Mouse (Mus musculus): ENCODE measurements around the gene Bcl11a. TPM values are rescaled to one million over a fixed set of nuclear protein-coding genes. Genes with fewer than 3 reads are reported as not detected.

Bcl11a gene
- polyA plus RNA-seq, 1 experiment from 2014 or later = 116 TPM

DNA sequence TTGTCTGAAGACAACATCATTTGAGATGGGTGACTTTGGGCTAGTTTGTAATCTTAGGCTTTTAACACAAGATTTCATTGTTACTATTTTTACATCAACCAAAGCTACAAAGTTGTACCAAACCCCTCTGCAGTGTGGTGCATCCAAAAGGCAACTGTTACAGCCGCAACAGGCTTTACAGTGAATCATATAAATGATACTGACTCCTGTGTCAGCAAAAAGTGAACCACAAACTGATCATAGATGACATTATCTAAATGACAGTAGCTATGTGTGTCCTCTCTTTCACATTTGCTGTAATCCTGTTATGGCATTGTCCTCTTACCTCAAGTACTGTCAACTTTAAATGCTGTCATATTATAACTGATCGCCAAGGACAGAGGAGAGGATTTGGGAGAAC, 60.0 kb downstream of the Bcl11a start:
- Histone ChIP-seq H3K9me3 (no peaks in the 10 kb centered on the region), H3K9ac (no peak overlapping the region), H3K36me3 (no peaks in the 10 kb centered on the region), H3K4me3 (no peak overlapping the region), H3K27ac (replicated peaks) (no peak overlapping the region), H3K4me1 (replicated peaks) (peaks cover 15% of the 10 kb centered on the region), H3K27me3 (no peaks in the 10 kb centered on the region), H3K4me2 (no peak overlapping the region)
- no peak for ATAC-seq (ENCODE audit: low FRiP score, low read depth)
- 94% methylated on average over 2 of the region's 2 CpGs for WGBS

DNA sequence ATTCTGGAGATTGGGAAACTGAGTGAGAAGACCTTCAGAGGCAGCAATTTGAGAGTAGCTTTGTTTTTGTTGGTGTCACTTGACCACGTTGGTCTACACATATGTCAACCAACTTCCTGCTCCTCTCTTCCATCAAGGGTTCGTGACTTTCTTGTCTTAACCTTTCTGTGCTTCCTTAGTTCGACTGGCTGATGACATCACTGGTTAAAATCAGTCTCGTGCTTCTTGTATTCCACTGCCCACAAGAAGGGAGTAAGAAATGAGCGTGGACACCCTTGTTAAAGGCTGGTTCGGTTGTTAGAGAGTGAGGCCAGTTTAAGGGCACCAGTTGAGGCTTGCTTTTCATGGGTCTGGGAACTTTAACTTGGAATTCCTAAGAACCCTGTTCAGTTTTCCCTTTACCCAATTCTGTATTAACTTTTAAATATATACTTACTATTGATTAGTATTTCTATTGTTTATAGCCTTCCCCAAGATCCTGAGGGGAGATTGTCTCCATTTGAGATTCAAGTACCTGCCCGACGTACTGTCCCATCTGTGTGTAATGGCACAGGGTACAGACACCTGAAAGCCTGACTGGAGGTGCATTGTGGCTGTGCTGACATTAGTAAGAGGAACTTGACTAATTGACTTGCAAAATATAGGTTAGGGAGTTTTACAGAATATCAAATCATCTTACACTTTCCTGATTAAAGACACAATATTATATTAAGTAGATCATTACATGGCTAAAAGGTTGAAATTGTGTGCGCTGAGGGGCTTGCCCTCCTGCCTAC, 60.9 kb downstream of the Bcl11a start:
- no peak for ATAC-seq (ENCODE audit: low FRiP score, low read depth)

DNA sequence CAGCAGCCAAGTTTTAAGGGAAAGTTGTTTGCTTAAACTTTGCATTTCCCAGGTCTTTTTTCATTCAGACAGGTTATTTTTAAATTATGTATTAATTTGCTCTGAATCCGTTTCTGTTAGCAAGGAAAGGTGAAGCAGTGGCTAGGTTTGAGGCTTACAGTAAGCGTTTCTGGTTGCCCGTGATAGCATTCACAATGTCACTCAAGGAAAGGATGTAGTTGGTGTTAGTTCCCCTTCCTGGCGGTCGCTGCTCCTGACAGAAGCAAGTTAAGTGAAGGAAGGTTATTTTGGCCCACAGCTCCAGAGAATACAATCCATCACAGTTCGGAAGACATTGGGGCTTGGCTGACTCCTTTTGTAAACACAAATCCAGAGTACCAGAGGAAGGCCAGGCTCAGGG, 61.6 kb downstream of the Bcl11a start:
- Histone ChIP-seq H3K9ac (no peak overlapping the region), H3K36me3 (no peaks in the 10 kb centered on the region), H3K4me1 (replicated peaks) (peaks cover 12% of the 10 kb centered on the region; the same call in 1 of the 2 replicates), H3K27me3 (no peaks in the 10 kb centered on the region), H3K4me3 (no peak overlapping the region), H3K9me3 (no peaks in the 10 kb centered on the region), H3K27ac (replicated peaks) (no peak overlapping the region), H3K4me2 (no peak overlapping the region)
- 88% methylated on average over 6 of the region's 6 CpGs for WGBS
- ATAC-seq (ENCODE audit: low FRiP score, low read depth) = no peak

More for the DNA sequence above, 60.9 kb downstream of the Bcl11a start:
- WGBS = 90% methylated on average over 9 of the region's 9 CpGs
- H3K9ac ChIP-seq = no peak overlapping the region
- H3K4me2 ChIP-seq = no peak overlapping the region
- H3K36me3 ChIP-seq = no peaks in the 10 kb centered on the region
- peaks cover 12% of the 10 kb centered on the region for H3K4me1 ChIP-seq (replicated peaks)
- H3K27ac ChIP-seq (replicated peaks) = no peak overlapping the region
- no peaks in the 10 kb centered on the region for H3K9me3 ChIP-seq
- H3K4me3 ChIP-seq = no peak overlapping the region
- no peaks in the 10 kb centered on the region for H3K27me3 ChIP-seq

DNA sequence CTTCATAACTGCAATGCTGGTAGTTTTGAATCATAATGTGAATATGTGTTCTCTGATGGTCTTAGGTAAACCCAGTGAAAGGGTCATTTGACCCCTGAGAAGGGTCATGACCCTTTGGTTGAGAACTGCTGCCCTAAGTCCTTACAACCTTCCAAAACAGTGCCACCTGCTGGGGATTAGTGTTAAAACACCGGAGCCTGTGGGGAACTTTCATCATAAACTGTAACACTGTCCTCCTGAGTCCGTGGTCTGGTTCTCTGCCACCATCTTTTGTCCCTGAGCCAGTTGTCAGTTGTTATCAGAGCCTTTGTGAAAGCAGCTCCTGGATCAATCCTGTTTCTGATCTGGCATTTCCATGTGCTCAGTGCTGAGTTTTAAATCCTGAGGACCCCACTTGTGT, 62.1 kb downstream of the Bcl11a start:
- H3K4me1 ChIP-seq (replicated peaks) = peaks cover 14% of the 10 kb centered on the region; the same call in 1 of the 2 replicates
- no peak overlapping the region for H3K4me2 ChIP-seq
- no peaks in the 10 kb centered on the region for H3K36me3 ChIP-seq
- no peaks in the 10 kb centered on the region for H3K9me3 ChIP-seq
- H3K27ac ChIP-seq (replicated peaks) = no peak overlapping the region
- WGBS = 90% methylated on average over 2 of the region's 2 CpGs
- no peak for ATAC-seq (ENCODE audit: low FRiP score, low read depth)
- H3K9ac ChIP-seq = no peak overlapping the region
- no peaks in the 10 kb centered on the region for H3K27me3 ChIP-seq
- no peak overlapping the region for H3K4me3 ChIP-seq

DNA sequence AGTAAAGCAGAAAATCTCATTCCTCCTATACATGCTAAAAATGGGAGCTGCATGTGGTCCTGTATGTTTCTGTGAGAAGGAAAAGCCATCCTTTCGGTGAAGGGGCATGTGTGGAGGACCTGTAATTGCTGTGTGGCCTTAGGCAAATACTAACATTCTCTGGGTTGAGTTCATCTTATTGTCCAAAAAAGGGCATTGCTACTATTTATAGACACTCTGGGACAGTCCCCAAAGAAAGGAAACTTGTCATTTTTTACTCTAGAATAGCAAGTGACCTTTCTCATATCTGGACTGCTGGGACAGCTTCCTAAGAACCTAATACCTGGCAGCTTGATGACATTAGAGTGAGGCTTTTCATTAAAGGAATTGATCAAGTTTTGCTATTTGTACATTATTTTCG, 63.1 kb downstream of the Bcl11a start:
- WGBS = 88% methylated on average over 2 of the region's 2 CpGs
- Histone ChIP-seq H3K9me3 (no peaks in the 10 kb centered on the region), H3K4me1 (replicated peaks) (peaks cover 15% of the 10 kb centered on the region; the same call in 1 of the 2 replicates), H3K27me3 (no peaks in the 10 kb centered on the region), H3K4me3 (no peak overlapping the region), H3K4me2 (no peak overlapping the region), H3K36me3 (no peaks in the 10 kb centered on the region), H3K27ac (replicated peaks) (no peak overlapping the region), H3K9ac (no peak overlapping the region)
- ATAC-seq (ENCODE audit: low FRiP score, low read depth) = no peak

DNA sequence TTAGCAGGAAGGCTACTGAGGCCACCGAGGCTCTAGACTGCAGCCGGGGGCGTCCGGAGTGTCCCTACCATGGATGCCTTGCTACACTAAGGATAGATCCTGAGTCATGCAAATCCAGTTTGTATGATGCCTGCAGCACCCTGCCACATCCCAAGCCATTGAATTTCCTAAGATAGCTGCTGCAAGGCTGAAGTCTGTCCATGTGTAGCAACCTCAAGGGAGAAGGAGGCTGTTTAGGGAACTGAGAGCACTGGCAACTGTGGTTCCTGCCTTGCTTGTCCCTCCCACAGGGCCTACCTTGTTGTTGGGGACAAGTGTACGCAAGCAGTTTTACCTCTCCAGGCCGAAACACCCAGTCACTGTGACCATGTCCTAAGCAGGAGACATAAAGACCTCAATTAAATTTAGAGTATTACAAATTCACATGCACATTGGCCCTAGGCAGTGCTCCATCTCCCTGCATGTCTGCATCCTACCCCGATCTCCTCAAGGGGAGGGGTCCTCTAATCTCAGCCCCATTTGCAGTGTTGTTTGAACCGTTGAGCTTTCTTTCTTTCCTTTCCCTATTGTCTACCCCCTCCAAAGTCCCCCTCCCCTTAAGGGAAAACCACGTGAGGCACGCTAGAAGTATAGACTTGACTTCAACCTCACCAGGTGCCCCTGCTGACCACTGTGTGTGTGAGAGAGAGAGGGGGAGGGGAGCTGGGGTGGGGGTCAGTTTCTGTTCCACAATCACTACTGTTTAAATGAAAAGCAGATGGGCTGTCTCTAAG, 63.8 kb downstream of the Bcl11a start:
- Histone ChIP-seq H3K27ac (replicated peaks) (no peak overlapping the region), H3K4me2 (no peak overlapping the region), H3K36me3 (no peaks in the 10 kb centered on the region), H3K27me3 (no peaks in the 10 kb centered on the region), H3K4me3 (no peak overlapping the region), H3K9ac (no peak overlapping the region), H3K9me3 (no peaks in the 10 kb centered on the region), H3K4me1 (replicated peaks) (peaks cover 15% of the 10 kb centered on the region; the same call in 1 of the 2 replicates)
- 61% methylated on average over 10 of the region's 10 CpGs for WGBS
- no peak for ATAC-seq (ENCODE audit: low FRiP score, low read depth)

DNA sequence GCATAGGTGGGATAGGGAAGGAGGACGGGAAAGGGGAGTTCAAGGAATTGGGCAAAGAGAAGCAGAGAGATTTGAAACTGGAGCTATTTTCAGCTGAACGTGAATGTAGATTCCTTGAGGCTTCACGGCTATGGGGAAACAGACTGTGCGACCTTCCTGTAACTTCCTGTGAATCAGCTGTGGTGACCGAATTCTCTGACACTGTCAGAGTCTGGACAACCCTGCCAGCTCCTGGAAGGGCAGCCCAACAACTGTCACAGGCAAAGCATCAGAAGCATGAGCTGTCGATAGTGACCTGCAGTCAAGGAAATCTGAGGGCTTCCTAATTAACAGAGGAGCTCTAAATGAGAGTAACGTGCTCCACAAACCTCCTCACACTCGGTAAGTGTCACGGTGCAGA, 64.5 kb downstream of the Bcl11a start:
- no peak overlapping the region for H3K4me2 ChIP-seq
- no peaks in the 10 kb centered on the region for H3K9me3 ChIP-seq
- H3K27me3 ChIP-seq = no peaks in the 10 kb centered on the region
- WGBS = 57% methylated on average over 9 of the region's 9 CpGs
- H3K27ac ChIP-seq (replicated peaks) = no peak overlapping the region
- ATAC-seq (ENCODE audit: low FRiP score, low read depth) = no peak
- H3K4me1 ChIP-seq (replicated peaks) = peaks cover 15% of the 10 kb centered on the region; the same call in 1 of the 2 replicates
- H3K9ac ChIP-seq = no peak overlapping the region
- no peak overlapping the region for H3K4me3 ChIP-seq
- H3K36me3 ChIP-seq = no peaks in the 10 kb centered on the region

GRCm38 (mm10) chr11:24144159-24144946, 66.5 kb downstream of the Bcl11a start:
- H3K9me3 ChIP-seq = no peaks in the 10 kb centered on the region
- peaks cover 15% of the 10 kb centered on the region; the same call in 1 of the 2 replicates for H3K4me1 ChIP-seq (replicated peaks)
- no peak for ATAC-seq (ENCODE audit: low FRiP score, low read depth)
- no peak overlapping the region; the same call in 1 of the 2 replicates for H3K27ac ChIP-seq (replicated peaks)
- no peak overlapping the region for H3K4me2 ChIP-seq
- no peak overlapping the region for H3K4me3 ChIP-seq
- WGBS = 75% methylated on average over 16 of the region's 16 CpGs
- H3K9ac ChIP-seq = no peak overlapping the region
- H3K27me3 ChIP-seq = no peaks in the 10 kb centered on the region
- no peaks in the 10 kb centered on the region for H3K36me3 ChIP-seq

GRCm38 (mm10) chr11:24146034-24146433, 68.2 kb downstream of the Bcl11a start:
- WGBS = 83% methylated on average over 4 of the region's 4 CpGs
- H3K9me3 ChIP-seq = no peaks in the 10 kb centered on the region
- no peaks in the 10 kb centered on the region for H3K27me3 ChIP-seq
- ATAC-seq (ENCODE audit: low FRiP score, low read depth) = no peak
- peaks cover 15% of the 10 kb centered on the region; the same call in 1 of the 2 replicates for H3K4me1 ChIP-seq (replicated peaks)
- H3K27ac ChIP-seq (replicated peaks) = no peak overlapping the region
- H3K4me3 ChIP-seq = no peak overlapping the region
- no peak overlapping the region for H3K4me2 ChIP-seq
- no peaks in the 10 kb centered on the region for H3K36me3 ChIP-seq
- H3K9ac ChIP-seq = no peak overlapping the region

DNA sequence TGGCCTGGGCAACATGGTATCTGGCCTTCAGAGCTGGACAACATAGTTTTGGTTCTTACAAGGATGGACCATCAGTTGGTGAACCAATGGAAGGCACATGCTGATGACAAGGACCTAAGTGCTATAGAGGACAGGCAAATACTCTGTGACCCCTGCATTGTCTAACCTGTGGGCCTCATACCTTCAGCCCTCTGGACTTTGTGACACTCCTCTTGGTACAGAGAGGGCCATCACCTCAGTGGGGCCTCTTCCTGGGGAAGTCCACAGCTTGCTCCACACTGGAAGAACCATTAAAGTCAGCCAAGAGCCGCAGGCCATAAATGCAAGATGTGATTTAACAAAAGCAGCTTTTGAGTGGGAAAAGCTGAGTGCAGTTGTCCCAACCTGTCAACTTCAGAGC, 68.6 kb downstream of the Bcl11a start:
- Histone ChIP-seq H3K9me3 (no peaks in the 10 kb centered on the region), H3K27ac (replicated peaks) (no peak overlapping the region), H3K27me3 (no peaks in the 10 kb centered on the region), H3K4me2 (no peak overlapping the region), H3K9ac (no peak overlapping the region), H3K4me3 (no peak overlapping the region), H3K4me1 (replicated peaks) (peaks cover 12% of the 10 kb centered on the region; the same call in 1 of the 2 replicates), H3K36me3 (no peaks in the 10 kb centered on the region)
- no peak for ATAC-seq (ENCODE audit: low FRiP score, low read depth)
- 81% methylated on average over 1 of the region's 1 CpGs for WGBS

GRCm38 (mm10) chr11:24147698-24148097, 69.8 kb downstream of the Bcl11a start:
- Histone ChIP-seq H3K27ac (replicated peaks) (no peak overlapping the region), H3K27me3 (no peaks in the 10 kb centered on the region), H3K36me3 (no peaks in the 10 kb centered on the region), H3K4me2 (no peak overlapping the region), H3K4me3 (no peak overlapping the region), H3K9me3 (no peaks in the 10 kb centered on the region), H3K4me1 (replicated peaks) (peaks cover 9% of the 10 kb centered on the region; the same call in 1 of the 2 replicates), H3K9ac (no peak overlapping the region)
- no peak for ATAC-seq (ENCODE audit: low FRiP score, low read depth)
- WGBS = 83% methylated on average over 6 of the region's 6 CpGs

- Histone ChIP-seq H3K36me3 (no peaks in the 10 kb centered on the region), H3K4me2 (no peak overlapping the region), H3K4me3 (no peak overlapping the region), H3K4me1 (replicated peaks) (peaks cover 15% of the 10 kb centered on the region), H3K27me3 (no peaks in the 10 kb centered on the region), H3K27ac (replicated peaks) (no peak overlapping the region), H3K9me3 (no peaks in the 10 kb centered on the region), H3K9ac (no peak overlapping the region)
- 71% methylated on average over 3 of the region's 3 CpGs for WGBS
- ATAC-seq (ENCODE audit: low FRiP score, low read depth) = no peak
These were observed 70.7 kb downstream of the Bcl11a start for GRCm38 (mm10) chr11:24148545-24148944.

All from hindbrain, embryonic 15.5 days (tissue).